Mouse (Mus musculus) midbrain, postnatal 0 days (tissue): ENCODE results near the gene Gm45713. TPM values are rescaled to one million over a fixed set of nuclear protein-coding genes. Genes with fewer than 3 reads are reported as not detected.

Experiments used
- ATAC-seq: fragments of 200-750 bp; cut with Nextera tagmentation; 2 replicates; pipeline ENCODE4 v1.8.0; 2017; ENCODE audit warnings: moderate number of reproducible peaks, mild to moderate bottlenecking, moderate TSS enrichment, moderate library complexity; ENCODE audit not compliant: low FRiP score
- DNase-seq: peaks from one replicate; pipeline ENCODE4 v3.0.0-alpha.2; 2015; ENCODE audit warnings: low spot score
- H3K27ac ChIP-seq: fragments of 300-500 bp; sonication (generic); 2 replicates; pipeline ENCODE4 v1.5.1; 2014; ENCODE audit warnings: low read depth, mild to moderate bottlenecking, low read length, mixed read lengths
- H3K27me3 ChIP-seq: fragments of 300-500 bp; sonication (generic); 2 replicates; pipeline ENCODE4 v1.6.1; 2014; ENCODE audit warnings: low read length, control low read depth, mixed read lengths; ENCODE audit not compliant: insufficient read depth
- H3K36me3 ChIP-seq: fragments of 300-500 bp; sonication (generic); 2 replicates; pipeline ENCODE4 v1.6.1; 2014; ENCODE audit warnings: low read length, control low read depth, mixed read lengths; ENCODE audit not compliant: insufficient read depth
- H3K4me1 ChIP-seq: fragments of 300-500 bp; sonication (generic); 2 replicates; pipeline ENCODE4 v1.6.1; 2014; ENCODE audit warnings: mild to moderate bottlenecking, control low read depth, antibody characterized with exemption, low read length, mixed read lengths; ENCODE audit not compliant: insufficient read depth
- H3K4me2 ChIP-seq: fragments of 300-500 bp; sonication (generic); 2 replicates; pipeline ENCODE4 v1.6.1; 2014; ENCODE audit warnings: low read depth, mild to moderate bottlenecking, low read length, mixed read lengths; ENCODE audit not compliant: poor library complexity, severe bottlenecking
- H3K4me3 ChIP-seq: fragments of 300-500 bp; sonication (generic); 2 replicates; pipeline ENCODE4 v1.5.1; 2014; ENCODE audit warnings: low read depth, mild to moderate bottlenecking, low read length, moderate library complexity
- H3K9ac ChIP-seq: fragments of 300-500 bp; sonication (generic); replicated peaks from 2 replicates; pipeline ENCODE4 v1.6.1; 2014; ENCODE audit warnings: mild to moderate bottlenecking, low read length, moderate library complexity, mixed read lengths; ENCODE audit not compliant: poor library complexity, severe bottlenecking
- H3K9me3 ChIP-seq: fragments of 300-500 bp; sonication (generic); 2 replicates; pipeline ENCODE4 v1.6.1; 2016; ENCODE audit warnings: low read length, control low read depth
- CTCF ChIP-seq: IDR thresholded peaks from 2 replicates; pipeline ENCODE4 v1.5.1; 2016; ENCODE audit warnings: antibody characterized with exemption, mild to moderate bottlenecking
- WGBS: fragments of 180-500 bp; shearing (Covaris S2); extraction: QIAGEN DNeasy Blood & Tissue Kit; methylation state at CpG from one replicate; pipeline ENCODE4 v1.1.7; 2014; 5-methylcytosine and 5-hydroxymethylcytosine counted together
- polyA plus RNA-seq: library from polyadenylated mRNA; unstranded; fragments of >200 nt; fragmentation: Nextera tagmentation; extraction: Ambion mirVana; gene quantifications from 2 replicates; pipeline ENCODE4 v1.2.1, GENCODE M21; 2015
- total RNA-seq: library from RNA; depleted of rRNA; stranded (reverse); fragments of >200 nt; gene quantifications from 2 replicates; pipeline ENCODE4 v1.2.3, GENCODE M21; 2014

The Gm45713 gene
- total and polyA plus RNA-seq, 2 experiments from 2014 or later: 0.39 to 2.0 TPM

- Histone ChIP-seq H3K9me3 (no peaks in the 10 kb centered on the region), H3K27me3 (no peaks in the 10 kb centered on the region), H3K36me3 (no peaks in the 10 kb centered on the region), H3K4me1 (no peaks in the 10 kb centered on the region), H3K9ac (no peak overlapping the region), H3K4me3 (no peak overlapping the region), H3K27ac (no peak overlapping the region), H3K4me2 (no peak overlapping the region)
- no peak for TF ChIP-seq CTCF
- 83% methylated on average over 8 of the region's 8 CpGs for WGBS
- ATAC-seq: no peak
- DNase-seq: no peak
Observed at GRCm38 (mm10) chr7:45105491-45105890, 30.5 kb downstream of the Gm45713 start.

GRCm38 (mm10) chr7:45104941-45105340, 31.1 kb downstream of the Gm45713 start:
- Histone ChIP-seq H3K27me3 (no peaks in the 10 kb centered on the region), H3K36me3 (no peaks in the 10 kb centered on the region), H3K4me2 (no peak overlapping the region), H3K4me1 (no peaks in the 10 kb centered on the region), H3K9ac (no peak overlapping the region), H3K27ac (no peak overlapping the region), H3K9me3 (no peaks in the 10 kb centered on the region), H3K4me3 (no peak overlapping the region)
- 81% methylated on average over 5 of the region's 5 CpGs for WGBS
- no peak for DNase-seq
- ATAC-seq: no peak
- TF ChIP-seq CTCF: no peak

- Histone ChIP-seq H3K9me3 (no peaks in the 10 kb centered on the region), H3K27ac (0 out of 2 replicates have a peak within 1 kb of the TSS, but pooled peaks have one; percentile 38), H3K4me3 (no peak within 1 kb of the TSS; the same call in 1 of the 2 replicates), H3K36me3 (no peaks in the 10 kb centered on the region), H3K9ac (no peak within 1 kb of the TSS), H3K4me2 (peak within 1 kb of the TSS; percentile 22; the same call in 1 of the 2 replicates), H3K27me3 (no peaks in the 10 kb centered on the region), H3K4me1 (no peaks in the 10 kb centered on the region)
- DNase-seq (peak; percentile 76), ATAC-seq (0 out of 2 replicates have a peak, but pooled peaks have one; percentile 34)
- TF ChIP-seq CTCF: no peak
- 82% methylated on average over 7 of the region's 7 CpGs for WGBS
Observed at GRCm38 (mm10) chr7:45103652-45104180, 32.3 kb downstream of the Gm45713 start, which contains the start of gene Fcgrt. Gene Fcgrt (minus strand): TSS chr7:45103851.

GRCm38 (mm10) chr7:45102940-45103585, 33.0 kb downstream of the Gm45713 start:
- H3K27ac ChIP-seq: 0 out of 2 replicates have a peak overlapping the region, but pooled peaks have one; percentile 38
- ATAC-seq: no peak
- WGBS: 87% methylated on average over 9 of the region's 9 CpGs
- H3K4me3 ChIP-seq: no peak overlapping the region; the same call in 1 of the 2 replicates
- no peak for TF ChIP-seq CTCF
- DNase-seq: no peak
- H3K4me2 ChIP-seq: peak overlapping the region; percentile 22; the same call in 1 of the 2 replicates
- no peaks in the 10 kb centered on the region for H3K36me3 ChIP-seq
- no peaks in the 10 kb centered on the region for H3K27me3 ChIP-seq
- no peak overlapping the region for H3K9ac ChIP-seq
- H3K4me1 ChIP-seq: no peaks in the 10 kb centered on the region
- no peaks in the 10 kb centered on the region for H3K9me3 ChIP-seq

GRCm38 (mm10) chr7:45102441-45102840, 33.6 kb downstream of the Gm45713 start:
- H3K4me1 ChIP-seq: no peaks in the 10 kb centered on the region
- no peaks in the 10 kb centered on the region for H3K27me3 ChIP-seq
- H3K4me2 ChIP-seq: peak overlapping the region; percentile 22; the same call in 1 of the 2 replicates
- no peak overlapping the region for H3K4me3 ChIP-seq
- no peak overlapping the region for H3K27ac ChIP-seq
- TF ChIP-seq CTCF: no peak
- ATAC-seq (no peak), DNase-seq (no peak)
- H3K9me3 ChIP-seq: no peaks in the 10 kb centered on the region
- no peaks in the 10 kb centered on the region for H3K36me3 ChIP-seq
- no peak overlapping the region for H3K9ac ChIP-seq
- 81% methylated on average over 11 of the region's 11 CpGs for whole genome bisulfite sequencing

GRCm38 (mm10) chr7:45100046-45100445, 36.0 kb downstream of the Gm45713 start:
- H3K9me3 ChIP-seq: no peaks in the 10 kb centered on the region
- H3K27ac ChIP-seq: no peak overlapping the region
- no peak for TF ChIP-seq CTCF
- H3K9ac ChIP-seq: no peak overlapping the region
- H3K4me3 ChIP-seq: no peak overlapping the region
- no peak overlapping the region for H3K4me2 ChIP-seq
- ATAC-seq (no peak), DNase-seq (no peak)
- no peaks in the 10 kb centered on the region for H3K36me3 ChIP-seq
- 93% methylated on average over 6 of the region's 6 CpGs for WGBS
- H3K27me3 ChIP-seq: no peaks in the 10 kb centered on the region
- H3K4me1 ChIP-seq: no peaks in the 10 kb centered on the region
